Mouse (Mus musculus) adrenal gland, postnatal 25 days (tissue): ENCODE data around the gene Lmx1b. TPM values are rescaled to one million over a fixed set of nuclear protein-coding genes. Genes with fewer than 3 reads are reported as not detected.

Source experiments
- DNase-seq: peaks from one replicate; pipeline ENCODE4 v3.0.0; 2021; ENCODE audit warnings: mixed read lengths
- total RNA-seq: library from RNA; stranded (reverse); gene quantifications from 2 replicates; pipeline ENCODE4 v1.2.3, GENCODE M21; 2021

Lmx1b gene
- total RNA-seq, 1 experiment from 2014 or later: 0.15 TPM

DNA sequence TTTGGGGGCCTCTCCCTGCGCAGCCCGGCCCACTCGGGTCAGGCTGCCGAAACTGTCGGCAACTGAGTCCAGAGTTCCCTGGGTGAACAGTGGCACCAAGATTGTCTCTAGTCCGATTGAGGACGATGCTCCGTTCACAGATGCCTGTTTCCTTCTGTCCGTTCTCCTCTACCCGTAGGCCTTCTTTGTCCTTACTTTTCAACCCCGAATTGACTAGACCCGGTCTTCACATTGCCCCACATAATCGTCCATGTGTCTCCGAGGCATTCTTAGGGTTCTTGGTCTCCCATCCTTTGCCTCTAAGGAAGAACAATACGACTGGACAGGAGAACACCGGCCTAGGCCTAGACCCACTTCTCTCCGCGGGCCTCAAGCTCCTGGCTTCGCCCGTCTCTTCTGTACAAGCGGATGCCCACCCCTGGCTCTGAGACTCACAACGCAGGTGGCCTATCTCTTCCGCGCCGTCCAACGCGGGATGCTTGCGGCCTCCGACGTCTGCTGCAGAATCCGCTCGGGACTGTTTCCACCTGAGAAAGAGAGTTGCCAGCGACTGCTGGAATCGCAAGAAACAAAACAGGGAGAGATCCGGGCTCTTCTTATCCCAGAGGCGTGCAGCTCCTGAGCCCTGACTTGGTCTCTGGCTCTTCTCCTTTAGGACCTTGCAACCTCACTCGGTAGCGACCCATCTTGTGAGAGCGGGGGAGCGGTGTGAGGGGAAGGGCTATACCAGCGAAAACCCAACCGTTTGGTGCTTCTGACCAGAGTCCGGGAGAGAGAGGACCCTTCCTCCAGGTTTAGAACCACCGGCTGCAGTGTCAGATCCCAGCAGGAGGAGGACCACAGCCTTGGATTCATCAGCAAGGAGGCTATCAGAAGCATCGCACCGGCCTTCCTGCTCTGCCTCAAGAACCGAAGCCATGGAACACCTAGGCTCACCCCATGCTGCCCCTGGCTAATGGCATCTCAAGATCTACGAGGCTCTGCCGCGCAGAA lies 3.7 kb upstream of the Lmx1b start:
- no peak for DNase-seq

- DNase-seq: peak; percentile 81
Measured at GRCm38 (mm10) chr2:33642650-33643458, 2.5 kb upstream of the Lmx1b start.

DNA sequence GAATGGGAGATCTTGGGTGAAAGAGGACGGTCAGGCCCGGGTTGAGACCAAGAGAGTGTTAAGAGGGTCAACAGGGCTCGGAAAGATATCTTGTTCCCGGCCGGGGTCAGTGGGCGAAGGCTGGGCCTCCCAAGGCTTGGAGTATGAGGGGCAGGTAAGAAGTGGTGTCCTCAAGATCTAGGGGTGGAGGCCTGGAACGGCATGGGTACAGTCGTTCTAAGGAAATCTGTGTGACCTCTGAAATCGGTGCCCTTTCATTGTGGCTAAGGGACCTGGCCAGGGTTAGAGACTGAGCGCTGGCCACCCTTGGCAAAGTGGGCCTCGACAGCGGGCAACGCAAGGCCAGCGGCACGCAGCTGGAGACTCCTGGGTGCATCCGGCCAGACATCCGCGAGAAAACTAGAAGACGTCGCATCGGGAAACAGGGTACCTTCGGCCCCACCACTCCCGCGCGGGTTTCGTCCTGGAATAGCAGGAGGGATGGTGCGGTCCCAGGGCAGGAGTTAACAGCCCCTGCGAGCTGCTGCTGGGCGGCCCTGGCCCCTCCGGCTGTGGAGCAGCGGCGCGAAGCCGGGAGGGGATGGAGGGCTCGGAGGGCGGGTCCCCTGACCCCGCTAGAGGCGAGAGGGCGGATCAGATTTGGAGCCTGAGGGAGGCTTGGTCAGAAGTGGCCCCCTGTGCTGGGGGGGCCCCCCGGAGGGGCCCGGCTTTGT lies 1.7 kb upstream of the Lmx1b start:
- no peak for DNase-seq

DNA sequence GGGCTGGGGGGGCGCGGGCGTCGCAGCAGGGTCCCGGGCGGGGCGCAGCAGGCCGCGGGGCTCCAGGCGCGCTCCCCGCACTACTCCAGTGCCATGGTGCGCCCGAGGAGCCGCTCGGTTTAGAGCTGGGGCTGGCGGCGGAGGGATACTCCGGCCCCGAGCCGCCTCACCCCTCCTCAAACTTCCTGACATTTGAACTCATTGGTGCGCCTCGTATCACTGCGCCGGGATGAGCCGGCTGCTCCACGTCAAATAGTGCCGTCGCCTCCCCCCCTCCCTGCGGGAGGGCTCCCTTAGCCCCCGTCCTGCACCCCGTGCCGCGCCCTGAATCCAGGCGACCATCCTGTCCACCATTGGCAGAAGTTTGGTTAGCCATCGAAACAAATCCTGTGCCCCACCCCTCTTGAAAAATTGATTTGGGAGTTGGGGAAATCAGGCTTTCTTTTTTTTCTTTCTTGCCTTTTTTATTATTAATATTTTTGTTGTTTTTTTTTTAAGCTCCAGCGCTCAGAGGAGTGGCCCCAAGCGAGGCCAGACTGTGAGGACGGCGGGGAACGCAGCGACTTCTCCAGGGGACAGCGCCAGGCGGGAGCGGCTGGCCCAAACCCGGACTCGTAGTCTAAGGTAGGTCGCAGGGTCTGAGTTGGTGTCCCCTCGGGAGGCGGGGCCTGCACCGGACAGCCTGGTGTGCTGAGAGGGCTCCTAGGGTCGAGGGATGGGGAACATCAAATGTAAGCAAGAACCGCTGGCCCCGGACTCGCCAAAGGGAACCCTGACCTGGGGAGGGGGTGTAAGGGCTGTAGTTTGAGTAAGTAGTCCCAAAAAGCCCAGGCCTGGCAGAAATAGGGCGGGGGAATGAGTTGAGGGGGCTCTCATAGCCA lies 907 bp upstream of the Lmx1b start:
- peak; percentile 35 for DNase-seq

GRCm38 (mm10) chr2:33639301-33640170 lies 775 bp downstream of the Lmx1b start:
- DNase-seq: peak; percentile 24

- no peak for DNase-seq
Measured at GRCm38 (mm10) chr2:33638141-33638733, 2.1 kb downstream of the Lmx1b start.

DNA sequence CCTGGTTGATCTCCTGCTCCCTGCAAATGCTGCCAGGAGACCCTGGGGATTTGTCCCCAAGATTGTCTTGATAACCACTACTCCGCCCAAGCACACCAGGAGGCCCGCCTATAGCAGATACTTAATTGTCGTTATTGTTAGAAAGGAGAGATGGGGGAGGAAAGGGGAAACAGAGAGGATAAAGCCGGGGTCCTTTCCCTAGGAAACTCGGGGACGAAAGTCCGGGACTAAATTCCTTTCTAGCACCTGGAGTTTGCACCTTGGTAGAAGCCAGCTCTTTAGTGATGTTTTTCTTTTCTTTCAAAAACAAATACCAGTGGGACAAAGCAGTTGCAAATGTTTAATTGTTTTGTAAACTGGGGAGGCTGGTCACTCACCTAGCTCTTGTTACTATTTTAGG lies 3.0 kb downstream of the Lmx1b start:
- no peak for DNase-seq

DNA sequence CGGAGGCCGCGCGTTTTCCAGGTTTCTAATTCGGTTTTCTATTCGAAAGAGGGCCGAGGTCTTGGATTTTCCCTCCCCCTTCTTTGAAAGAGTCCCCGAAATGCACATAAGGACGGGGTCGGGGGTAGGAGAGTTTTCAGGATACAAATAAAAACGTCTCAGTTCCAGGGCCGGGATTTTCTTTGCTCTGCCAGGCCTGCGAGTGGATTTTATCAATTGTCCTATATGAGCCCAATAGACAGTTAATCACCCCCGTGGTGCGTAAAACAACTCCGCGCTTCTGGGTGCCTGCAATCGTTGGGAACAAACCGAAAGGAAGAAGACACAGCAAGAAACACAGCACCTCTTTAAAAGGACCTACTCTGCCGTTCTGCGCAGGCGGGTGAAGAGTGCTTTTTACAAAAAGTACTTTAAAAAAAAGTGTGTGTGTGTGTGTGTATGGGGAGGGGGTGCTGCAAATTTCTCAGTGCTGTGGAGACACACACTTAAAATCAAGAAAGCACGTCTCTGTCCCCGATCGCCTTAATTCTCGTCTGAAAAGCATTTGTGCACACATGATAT lies 3.6 kb downstream of the Lmx1b start:
- no peak for DNase-seq

DNA sequence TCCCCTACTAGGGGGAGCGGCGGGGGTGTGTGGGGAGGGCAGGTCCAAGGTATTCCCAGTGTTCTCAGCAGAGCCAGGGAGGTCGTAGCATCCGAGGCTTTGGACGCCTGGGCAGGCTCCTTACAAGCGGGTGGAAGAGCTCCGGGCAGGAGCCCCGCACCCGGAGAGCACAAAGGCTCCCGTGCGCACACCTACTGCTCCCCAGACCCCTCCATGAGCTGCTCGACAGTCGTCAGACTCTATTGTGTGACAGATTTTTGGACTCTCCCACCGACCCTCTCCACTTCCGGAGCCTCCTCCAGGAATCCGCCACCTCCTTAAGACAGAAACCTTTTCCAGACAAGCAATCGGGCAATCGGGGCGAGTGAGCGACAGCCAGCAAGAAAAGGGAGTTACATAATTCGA lies 4.2 kb downstream of the Lmx1b start:
- no peak for DNase-seq

GRCm38 (mm10) chr2:33635323-33636116 lies 4.8 kb downstream of the Lmx1b start:
- no peak for DNase-seq

- no peak for DNase-seq
Measured at GRCm38 (mm10) chr2:33634481-33635090, 5.7 kb downstream of the Lmx1b start.

DNA sequence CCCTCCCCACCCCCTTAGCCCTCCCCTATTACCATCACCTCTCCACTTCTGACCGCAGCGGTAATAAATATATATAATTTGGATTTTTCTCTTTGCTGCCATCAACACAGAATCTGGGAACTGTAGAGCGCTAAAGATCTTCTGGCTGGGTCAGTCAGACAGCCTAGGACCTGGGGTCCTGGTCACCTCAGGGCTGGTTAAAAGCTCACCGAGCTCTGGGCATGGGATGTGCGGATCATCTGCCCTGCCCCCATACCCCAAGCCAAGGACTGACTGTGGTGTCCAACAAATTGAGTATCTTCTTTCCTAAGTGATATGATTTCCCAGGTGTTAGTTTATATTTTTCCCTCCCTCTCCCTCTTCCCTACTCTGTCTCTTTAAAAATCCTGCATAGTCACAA lies 6.4 kb downstream of the Lmx1b start:
- DNase-seq: no peak

DNA sequence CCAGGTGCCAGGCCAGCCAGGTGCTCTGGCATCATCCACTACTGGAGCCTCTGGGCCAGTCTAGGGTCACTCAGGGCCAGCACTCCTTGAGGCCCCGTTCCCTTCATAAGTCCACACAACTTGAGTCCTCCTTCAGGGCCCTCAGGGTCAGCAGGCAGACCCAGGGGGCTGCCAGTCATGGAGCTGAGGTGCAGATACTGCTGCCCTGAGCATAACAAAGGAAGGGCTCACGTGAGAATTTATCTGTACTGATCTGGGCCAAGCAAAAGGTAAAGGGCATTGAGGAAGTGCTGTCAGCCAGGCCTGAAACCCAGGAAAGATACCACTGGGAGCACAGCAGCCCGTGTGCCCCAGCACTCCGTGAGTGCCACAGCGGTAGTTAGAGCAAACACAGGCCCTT lies 7.1 kb downstream of the Lmx1b start:
- DNase-seq: no peak

DNA sequence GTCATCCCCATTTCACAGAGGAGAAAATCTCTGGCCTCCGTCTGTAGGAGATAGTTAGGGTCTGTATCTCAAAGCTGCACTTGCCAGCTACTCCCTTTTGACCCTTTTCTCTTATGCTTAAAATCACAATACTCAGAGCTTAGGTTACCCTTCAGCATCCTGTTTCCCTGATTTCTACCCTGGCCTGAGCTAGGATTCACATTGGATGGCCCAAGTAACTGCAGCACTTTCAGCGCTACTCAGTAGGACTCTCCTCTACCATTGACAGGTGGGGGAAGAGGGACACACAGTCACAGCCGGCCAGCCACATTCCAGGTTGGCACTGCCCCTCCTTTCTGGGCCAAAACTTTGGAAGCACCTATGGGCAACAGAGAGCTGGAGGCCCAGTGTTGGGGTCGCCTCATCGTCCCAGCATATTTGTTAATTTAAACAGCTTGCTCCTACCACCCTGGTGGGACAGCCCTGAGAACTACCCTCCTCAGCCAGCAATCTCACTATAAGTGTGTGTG lies 7.7 kb downstream of the Lmx1b start:
- no peak for DNase-seq

DNA sequence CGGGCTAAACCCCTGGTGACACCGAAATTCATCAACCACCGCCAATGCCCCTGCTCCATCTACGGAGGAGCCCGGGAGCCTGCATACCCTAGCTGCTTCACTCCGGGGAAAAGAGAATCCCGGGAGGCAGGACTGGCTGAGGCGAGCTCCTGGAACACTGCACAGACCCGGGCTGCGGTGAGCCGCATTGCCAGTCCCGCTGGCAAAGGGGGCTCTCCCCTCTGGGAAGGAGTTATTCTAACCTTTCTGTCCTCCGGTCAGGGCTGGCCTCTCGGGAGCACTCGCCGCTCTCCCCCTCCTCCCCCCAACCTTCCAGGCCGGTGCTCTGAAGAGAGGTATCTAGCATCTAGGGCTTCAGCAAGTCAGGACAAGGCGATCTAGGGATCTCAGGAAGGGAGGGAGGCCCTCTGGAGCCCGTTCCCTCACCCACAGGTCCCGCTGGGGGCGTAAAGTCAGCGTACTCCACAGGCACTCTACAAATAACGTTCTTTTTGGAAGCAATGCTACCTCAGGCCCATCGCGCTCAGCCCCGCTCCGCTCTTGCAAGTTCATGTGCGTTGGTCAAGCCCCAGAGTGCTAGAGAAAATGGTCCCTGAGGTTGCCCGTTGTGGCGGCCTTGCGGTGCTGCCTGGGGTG lies 8.5 kb downstream of the Lmx1b start:
- no peak for DNase-seq

GRCm38 (mm10) chr2:33631022-33631707 lies 9.1 kb downstream of the Lmx1b start:
- DNase-seq: no peak
